Mouse (Mus musculus): ENCODE data around the gene Olfr1315-ps1. TPM values are rescaled to one million over a fixed set of nuclear protein-coding genes. Genes with fewer than 3 reads are reported as not detected.

Gene Olfr1315-ps1
- not detected for polyA plus RNA-seq (2014; fragmentation: Illumina TruSeq; extraction: RNeasy Lipid Tissue Mini Kit (QIAGEN cat#74804); ENCODE audit: low read depth, low replicate concordance)

DNA sequence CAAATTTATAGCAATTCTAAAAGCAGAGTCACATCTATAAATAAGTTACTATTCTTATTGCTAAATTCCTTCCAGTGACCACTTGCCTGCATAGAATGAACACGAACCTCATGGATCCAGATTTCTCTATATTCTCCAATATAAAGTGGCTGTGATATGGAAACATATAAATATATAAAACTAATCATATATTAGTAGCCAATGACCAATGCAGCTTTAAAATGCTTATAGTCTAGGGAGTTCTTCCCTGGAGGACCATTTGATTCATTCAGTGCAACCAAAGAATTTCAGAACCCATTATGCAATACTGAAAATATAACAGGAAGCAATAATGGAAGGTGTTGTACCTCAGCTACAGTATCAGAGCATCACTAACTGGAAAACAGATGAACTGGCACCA lies at the start of gene Olfr1315-ps1:
Gene Olfr1315-ps1, minus strand, starts transcription at position 101 of the 400 bp plus-strand sequence.

GRCm38 (mm10) chr2:112153898-112154297 lies 38.7 kb upstream of the Olfr1315-ps1 start, which contains the start of gene Olfr1318:
Gene Olfr1318, plus strand, starts transcription at chr2:112154198.

GRCm38 (mm10) chr2:112140029-112140428 lies 24.8 kb upstream of the Olfr1315-ps1 start, which contains the start of gene Olfr1317:
Gene Olfr1317, plus strand, starts transcription at chr2:112140329.

GRCm38 (mm10) chr2:112134877-112135276 lies 19.6 kb upstream of the Olfr1315-ps1 start, which contains the start of gene Olfr1316:
Gene Olfr1316, minus strand, starts transcription at chr2:112134977.

DNA sequence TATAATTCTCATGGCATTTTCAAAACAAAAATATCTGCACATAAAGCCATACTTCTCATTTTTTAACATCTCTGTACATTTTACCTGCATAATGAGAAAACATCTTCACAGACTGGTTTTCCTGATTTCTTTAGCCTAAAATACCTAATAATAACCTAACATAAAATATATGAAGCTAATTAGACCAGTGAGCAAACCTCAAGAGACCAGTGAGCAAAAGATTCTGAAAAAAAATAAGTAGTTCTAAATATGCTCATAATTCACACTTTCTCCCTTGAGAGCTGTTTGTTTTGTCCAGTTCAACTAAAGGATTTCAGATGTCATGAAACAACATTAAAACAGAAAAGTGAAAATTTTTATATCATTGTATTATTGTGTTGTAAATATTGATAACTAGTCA lies 18.6 kb downstream of the Olfr1315-ps1 start, which contains the start of gene Olfr1314:
Gene Olfr1314, minus strand, starts transcription at position 101 of the 400 bp plus-strand sequence.

GRCm38 (mm10) chr2:112077743-112078142 lies 37.5 kb downstream of the Olfr1315-ps1 start, which contains the start of gene Olfr1313:
Gene Olfr1313, minus strand, starts transcription at chr2:112077843.

Other genes with a start within 250 kb of the Olfr1315-ps1 start
- gene Olfr1305, start 238.3 kb downstream of the Olfr1315-ps1 start, polyA plus RNA-seq (2014; fragmentation: Illumina TruSeq; extraction: RNeasy Lipid Tissue Mini Kit (QIAGEN cat#74804); ENCODE audit: low read depth, low replicate concordance) = not detected
- gene Olfr1306, start 199.2 kb downstream of the Olfr1315-ps1 start, polyA plus RNA-seq (2014; fragmentation: Illumina TruSeq; extraction: RNeasy Lipid Tissue Mini Kit (QIAGEN cat#74804); ENCODE audit: low read depth, low replicate concordance) = not detected
- gene Olfr1307, start 166.0 kb downstream of the Olfr1315-ps1 start, polyA plus RNA-seq (2014; fragmentation: Illumina TruSeq; extraction: RNeasy Lipid Tissue Mini Kit (QIAGEN cat#74804); ENCODE audit: low read depth, low replicate concordance) = not detected
- not detected for gene Olfr1308, start 150.5 kb downstream of the Olfr1315-ps1 start, polyA plus RNA-seq (2014; fragmentation: Illumina TruSeq; extraction: RNeasy Lipid Tissue Mini Kit (QIAGEN cat#74804); ENCODE audit: low read depth, low replicate concordance)
- not detected for gene Olfr1309, start 125.2 kb downstream of the Olfr1315-ps1 start, polyA plus RNA-seq (2014; fragmentation: Illumina TruSeq; extraction: RNeasy Lipid Tissue Mini Kit (QIAGEN cat#74804); ENCODE audit: low read depth, low replicate concordance)
- gene Olfr1310, start 102.7 kb downstream of the Olfr1315-ps1 start, polyA plus RNA-seq (2014; fragmentation: Illumina TruSeq; extraction: RNeasy Lipid Tissue Mini Kit (QIAGEN cat#74804); ENCODE audit: low read depth, low replicate concordance) = not detected
- gene Olfr1311, start 91.0 kb downstream of the Olfr1315-ps1 start, polyA plus RNA-seq (2014; fragmentation: Illumina TruSeq; extraction: RNeasy Lipid Tissue Mini Kit (QIAGEN cat#74804); ENCODE audit: low read depth, low replicate concordance) = not detected
- not detected for gene Olfr1312, start 65.2 kb downstream of the Olfr1315-ps1 start, polyA plus RNA-seq (2014; fragmentation: Illumina TruSeq; extraction: RNeasy Lipid Tissue Mini Kit (QIAGEN cat#74804); ENCODE audit: low read depth, low replicate concordance)
- not detected for gene Olfr1313, start 37.6 kb downstream of the Olfr1315-ps1 start, polyA plus RNA-seq (2014; fragmentation: Illumina TruSeq; extraction: RNeasy Lipid Tissue Mini Kit (QIAGEN cat#74804); ENCODE audit: low read depth, low replicate concordance)
- not detected for gene Olfr1314, start 18.7 kb downstream of the Olfr1315-ps1 start, polyA plus RNA-seq (2014; fragmentation: Illumina TruSeq; extraction: RNeasy Lipid Tissue Mini Kit (QIAGEN cat#74804); ENCODE audit: low read depth, low replicate concordance)
- not detected for gene Olfr1316, start 19.5 kb upstream of the Olfr1315-ps1 start, polyA plus RNA-seq (2014; fragmentation: Illumina TruSeq; extraction: RNeasy Lipid Tissue Mini Kit (QIAGEN cat#74804); ENCODE audit: low read depth, low replicate concordance)
- gene Olfr1317, start 24.9 kb upstream of the Olfr1315-ps1 start, polyA plus RNA-seq (2014; fragmentation: Illumina TruSeq; extraction: RNeasy Lipid Tissue Mini Kit (QIAGEN cat#74804); ENCODE audit: low read depth, low replicate concordance) = not detected
- gene Olfr1318, start 38.8 kb upstream of the Olfr1315-ps1 start, polyA plus RNA-seq (2014; fragmentation: Illumina TruSeq; extraction: RNeasy Lipid Tissue Mini Kit (QIAGEN cat#74804); ENCODE audit: low read depth, low replicate concordance) = not detected
- gene Lpcat4, start 124.0 kb upstream of the Olfr1315-ps1 start, polyA plus RNA-seq (2014; fragmentation: Illumina TruSeq; extraction: RNeasy Lipid Tissue Mini Kit (QIAGEN cat#74804); ENCODE audit: low read depth, low replicate concordance) = 1.7 TPM
- gene Nutm1, start 143.9 kb upstream of the Olfr1315-ps1 start, polyA plus RNA-seq (2014; fragmentation: Illumina TruSeq; extraction: RNeasy Lipid Tissue Mini Kit (QIAGEN cat#74804); ENCODE audit: low read depth, low replicate concordance) = 21.3 TPM
- 45.7 TPM for gene Nop10, start 146.5 kb upstream of the Olfr1315-ps1 start, polyA plus RNA-seq (2014; fragmentation: Illumina TruSeq; extraction: RNeasy Lipid Tissue Mini Kit (QIAGEN cat#74804); ENCODE audit: low read depth, low replicate concordance)
- 46.9 TPM for gene Slc12a6, start 150.4 kb upstream of the Olfr1315-ps1 start, polyA plus RNA-seq (2014; fragmentation: Illumina TruSeq; extraction: RNeasy Lipid Tissue Mini Kit (QIAGEN cat#74804); ENCODE audit: low read depth, low replicate concordance)
- gene Gm21985, start 150.9 kb upstream of the Olfr1315-ps1 start, polyA plus RNA-seq (2014; fragmentation: Illumina TruSeq; extraction: RNeasy Lipid Tissue Mini Kit (QIAGEN cat#74804); ENCODE audit: low read depth, low replicate concordance) = not detected

Data from testis, adult 10 weeks (tissue).